ENCODE assay signal across 9 mouse cellular contexts in the genomic region with DNA sequence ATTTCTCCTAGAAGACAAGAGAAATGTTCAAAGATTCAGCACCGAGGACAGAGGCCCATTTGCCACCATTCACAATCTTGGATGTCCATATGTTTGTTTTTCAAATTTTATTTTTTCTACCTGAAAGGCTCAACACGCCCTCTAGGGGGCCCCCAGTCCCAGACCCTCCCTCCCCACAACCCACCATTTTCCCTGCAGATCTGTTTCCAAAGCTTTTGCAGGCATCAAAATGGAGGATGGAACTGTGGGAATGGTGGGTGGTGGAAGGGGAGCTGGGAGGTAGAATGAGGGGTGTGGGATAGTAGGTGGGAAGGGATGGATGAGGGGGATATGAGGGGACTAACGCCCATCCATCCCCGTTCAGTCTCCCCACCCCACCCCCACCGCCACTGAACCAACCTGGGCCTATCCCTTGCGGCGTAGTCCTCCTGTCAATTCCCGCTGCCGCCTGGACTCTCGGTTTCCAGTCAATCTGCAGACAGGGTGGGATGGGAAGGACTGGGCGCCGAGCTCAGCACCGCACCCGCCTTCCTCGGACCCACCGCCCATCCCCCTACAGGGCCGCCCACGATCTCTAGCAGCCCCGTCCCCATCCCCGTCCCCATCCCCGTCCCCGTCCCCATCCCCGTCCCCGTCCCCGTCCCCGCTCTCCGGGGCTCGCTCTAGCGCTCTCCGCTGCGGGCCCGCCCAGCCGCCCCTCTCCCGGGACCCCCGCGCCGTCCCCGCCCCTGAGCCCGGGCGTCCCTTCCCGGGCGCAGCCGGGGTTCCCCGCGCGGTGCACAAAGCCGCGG. TPM values are rescaled to one million over a fixed set of nuclear protein-coding genes. Genes with fewer than 3 reads are reported as not detected.
DNase-seq lines count a peak whose midpoint lies in the region; ATAC-seq lines count a peak whose summit lies in the region.
"Not testable (repeated sequence)": the region's sequence is repeated elsewhere in the genome, so short reads cannot be mapped to it uniquely, and the experiment has no call there.
"Had no signal": no experiment of that assay in that cellular context is flagged by ENCODE, and none has a peak within 500 bp of the region (broad histone marks: within the 10 kb centered on the region; RNA-seq: fewer than 3 reads in every experiment).

No protein-coding gene starts in this region.

- not testable (repeated sequence) for H3K27me3 ChIP-seq in forebrain, embryonic 13.5 days; hindbrain, embryonic 13.5 days; liver, embryonic 15.5 days; neural tube, embryonic 12.5 days (replicated peaks)

- DNase-seq in NIH3T3 (ENCODE audit: low read depth): peak; percentile 40
- peak; percentile 75 to 78 for DNase-seq in cerebellum, postnatal 10 days
- DNase-seq in layer of hippocampus, postnatal 10 days (ENCODE audit: low spot score in 2 of 2): peak; percentile 33 to 42
- DNase-seq in testis, postnatal 10 days (ENCODE audit: low spot score): peak; percentile 43

- H3K9me3 ChIP-seq in forebrain, embryonic 13.5 days (replicated peaks); hindbrain, embryonic 13.5 days; liver, embryonic 15.5 days (replicated peaks); neural tube, embryonic 12.5 days: not testable (repeated sequence)

- H3K4me1 ChIP-seq in forebrain, embryonic 13.5 days; hindbrain, embryonic 13.5 days (replicated peaks); liver, embryonic 15.5 days (replicated peaks); neural tube, embryonic 12.5 days: not testable (repeated sequence)

- H3K4me3 ChIP-seq in forebrain, embryonic 13.5 days: peak overlapping the region; percentile 47
- peak overlapping the region; percentile 47 for H3K4me3 ChIP-seq in hindbrain, embryonic 13.5 days
- peak overlapping the region; percentile 29 for H3K4me3 ChIP-seq in liver, embryonic 15.5 days (replicated peaks)
- peak overlapping the region; percentile 41 for H3K4me3 ChIP-seq in neural tube, embryonic 12.5 days

- ATAC-seq in forebrain, embryonic 13.5 days: peak; percentile 79
- peak; percentile 82 for ATAC-seq in hindbrain, embryonic 13.5 days (ENCODE audit: low FRiP score)
- ATAC-seq in liver, embryonic 15.5 days (ENCODE audit: insufficient read depth): peak; percentile 28; the same call in 1 of the 2 replicates
- ATAC-seq in neural tube, embryonic 12.5 days (ENCODE audit: low FRiP score, low read depth): peak; percentile 80

- H3K9ac ChIP-seq in forebrain, embryonic 13.5 days: peak overlapping the region; percentile 66
- H3K9ac ChIP-seq in hindbrain, embryonic 13.5 days: peak overlapping the region; percentile 73
- H3K9ac ChIP-seq in liver, embryonic 15.5 days: not testable (repeated sequence)
- H3K9ac ChIP-seq in neural tube, embryonic 12.5 days: peak overlapping the region; percentile 54

- H3K27ac ChIP-seq in forebrain, embryonic 13.5 days: peak overlapping the region; percentile 77
- H3K27ac ChIP-seq in hindbrain, embryonic 13.5 days: peak overlapping the region; percentile 89
- not testable (repeated sequence) for H3K27ac ChIP-seq in liver, embryonic 15.5 days (replicated peaks)
- 0 out of 2 replicates have a peak overlapping the region, but pooled peaks have one; percentile 26 for H3K27ac ChIP-seq in neural tube, embryonic 12.5 days

- 33% methylated on average over 7 of the region's 48 CpGs for WGBS in forebrain, embryonic 13.5 days
- 13% methylated on average over 9 of the region's 48 CpGs for WGBS in hindbrain, embryonic 13.5 days
- WGBS in liver, embryonic 15.5 days (ENCODE audit: insufficient replicate concordance): 15% methylated on average over 18 of the region's 48 CpGs
- 29% methylated on average over 20 of the region's 48 CpGs for WGBS in neural tube, embryonic 12.5 days

- peak overlapping the region; percentile 56 for H3K4me2 ChIP-seq in forebrain, embryonic 13.5 days
- peak overlapping the region; percentile 53 for H3K4me2 ChIP-seq in hindbrain, embryonic 13.5 days
- H3K4me2 ChIP-seq in liver, embryonic 15.5 days: peak overlapping the region; percentile 29
- peak overlapping the region; percentile 50 for H3K4me2 ChIP-seq in neural tube, embryonic 12.5 days (replicated peaks)

- H3K36me3 ChIP-seq in forebrain, embryonic 13.5 days (ENCODE audit: poor library complexity, severe bottlenecking); hindbrain, embryonic 13.5 days; liver, embryonic 15.5 days (replicated peaks); neural tube, embryonic 12.5 days: not testable (repeated sequence)

RNA-seq across cellular contexts. Expression of a gene that starts 0.6 kb away (rescaled TPM):
- polyA plus RNA-seq in forebrain, embryonic 13.5 days (2015; fragmentation: Nextera tagmentation; extraction: Ambion mirVana): 511 and 538 TPM in 2 replicates
- 612 and 622 TPM in 2 replicates for polyA plus RNA-seq in hindbrain, embryonic 13.5 days (2015; fragmentation: Nextera tagmentation; extraction: Ambion mirVana)
- 100 to 1,000 TPM; 405 to 444 TPM for total RNA-seq in layer of hippocampus, postnatal 10 days (2021)
- polyA plus RNA-seq in liver, embryonic 15.5 days (2015; fragmentation: Nextera tagmentation; extraction: Ambion mirVana): 147 and 153 TPM in 2 replicates
- 390 and 410 TPM in 2 replicates for polyA plus RNA-seq in neural tube, embryonic 12.5 days (2016; fragmentation: Nextera tagmentation; extraction: Ambion mirVana)

RNA-seq across cellular contexts. Expression of a gene that starts 17.7 kb away (rescaled TPM):
- polyA plus RNA-seq in forebrain, embryonic 13.5 days (2015; fragmentation: Nextera tagmentation; extraction: Ambion mirVana): not detected in 2 replicates
- not detected in 2 replicates for polyA plus RNA-seq in hindbrain, embryonic 13.5 days (2015; fragmentation: Nextera tagmentation; extraction: Ambion mirVana)
- total RNA-seq in layer of hippocampus, postnatal 10 days (2021): under 1 TPM in 1 of 2 experiments, not detected in 1; 0.32 TPM
- 0.15 and 0.18 TPM in 2 replicates for polyA plus RNA-seq in liver, embryonic 15.5 days (2015; fragmentation: Nextera tagmentation; extraction: Ambion mirVana)
- not detected in 2 replicates for polyA plus RNA-seq in neural tube, embryonic 12.5 days (2016; fragmentation: Nextera tagmentation; extraction: Ambion mirVana)
- total RNA-seq: granulocyte monocyte progenitor cell, adult 5-6 weeks had no signal

RNA-seq across cellular contexts. Expression of a gene that starts 34.2 kb away (rescaled TPM):
- polyA plus RNA-seq in forebrain, embryonic 13.5 days (2015; fragmentation: Nextera tagmentation; extraction: Ambion mirVana): 61.6 and 72.6 TPM in 2 replicates
- 99.3 and 100 TPM in 2 replicates for polyA plus RNA-seq in hindbrain, embryonic 13.5 days (2015; fragmentation: Nextera tagmentation; extraction: Ambion mirVana)
- total RNA-seq in layer of hippocampus, postnatal 10 days (2021): 100 to 1,000 TPM in 1 of 2 experiments, 10 to 100 TPM in 1; 93.9 to 107 TPM
- polyA plus RNA-seq in liver, embryonic 15.5 days (2015; fragmentation: Nextera tagmentation; extraction: Ambion mirVana): 6.6 and 6.7 TPM in 2 replicates
- polyA plus RNA-seq in neural tube, embryonic 12.5 days (2016; fragmentation: Nextera tagmentation; extraction: Ambion mirVana): 55.1 and 56.5 TPM in 2 replicates
- total RNA-seq: granulocyte monocyte progenitor cell, adult 5-6 weeks had no signal

Comparison
In these comparisons a context has a peak if more than half of its experiments do, and no peak if none do; other contexts are left out.
1. ATAC-seq: peak in every context shown above with its lines; median percentile 82 in hindbrain, embryonic 13.5 days; 80 in neural tube, embryonic 12.5 days; 79 in forebrain, embryonic 13.5 days; 28 in liver, embryonic 15.5 days.